Mouse (Mus musculus): Measurements from ENCODE around the gene Prrc2b. TPM values are rescaled to one million over a fixed set of nuclear protein-coding genes. Genes with fewer than 3 reads are reported as not detected.

Prrc2b gene
- total and polyA plus RNA-seq, 2 experiments: 5.5 to 14.7 TPM

- Histone ChIP-seq H3K27ac (replicated peaks; ENCODE audit: insufficient read depth, low read depth, low read length) (no peak overlapping the region), H3K9ac (ENCODE audit: low read depth, low read length) (no peak overlapping the region), H3K79me2 (ENCODE audit: control insufficient read depth, insufficient read depth, low read length) (peaks cover 53% of the 10 kb centered on the region), H3K4me3 (ENCODE audit: insufficient read depth, low read depth, low read length) (no peak overlapping the region), H3K4me1 (ENCODE audit: control insufficient read depth, insufficient read depth, low read length) (no peaks in the 10 kb centered on the region), H3K36me3 (ENCODE audit: control insufficient read depth, insufficient read depth, low read length) (no peaks in the 10 kb centered on the region; the same call in 1 of the 2 replicates), H3K27me3 (ENCODE audit: control insufficient read depth, insufficient read depth, low read length) (no peaks in the 10 kb centered on the region)
- DNase-seq (ENCODE audit: extremely low read depth, low read depth, low spot score): no peak
- 69% methylated on average over 13 of the region's 13 CpGs for WGBS
- no peak for TF ChIP-seq CTCF (IDR thresholded peaks at IDR 0.05; ENCODE audit: low read depth, low read length)
- TF ChIP-seq POLR2A (IDR thresholded peaks at IDR 0.05; ENCODE audit: extremely low read depth, insufficient read depth, low read length): no peak
These were observed 31.9 kb downstream of the Prrc2b start for GRCm38 (mm10) chr2:32182676-32183296.

GRCm38 (mm10) chr2:32187019-32187551 lies 36.2 kb downstream of the Prrc2b start:
- DNase-seq (ENCODE audit: extremely low read depth, low read depth, low spot score): no peak
- Histone ChIP-seq H3K79me2 (ENCODE audit: control insufficient read depth, insufficient read depth, low read length) (peaks cover 20% of the 10 kb centered on the region; the same call in 1 of the 2 replicates), H3K36me3 (ENCODE audit: control insufficient read depth, insufficient read depth, low read length) (no peaks in the 10 kb centered on the region; the same call in 1 of the 2 replicates), H3K27me3 (ENCODE audit: control insufficient read depth, insufficient read depth, low read length) (no peaks in the 10 kb centered on the region), H3K9ac (ENCODE audit: low read depth, low read length) (no peak overlapping the region), H3K27ac (replicated peaks; ENCODE audit: insufficient read depth, low read depth, low read length) (no peak overlapping the region), H3K4me3 (ENCODE audit: insufficient read depth, low read depth, low read length) (no peak overlapping the region), H3K4me1 (ENCODE audit: control insufficient read depth, insufficient read depth, low read length) (no peaks in the 10 kb centered on the region)
- TF ChIP-seq CTCF (IDR thresholded peaks at IDR 0.05; ENCODE audit: low read depth, low read length) (no peak), POLR2A (IDR thresholded peaks at IDR 0.05; ENCODE audit: extremely low read depth, insufficient read depth, low read length) (no peak)
- WGBS: 89% methylated on average over 13 of the region's 13 CpGs

DNA sequence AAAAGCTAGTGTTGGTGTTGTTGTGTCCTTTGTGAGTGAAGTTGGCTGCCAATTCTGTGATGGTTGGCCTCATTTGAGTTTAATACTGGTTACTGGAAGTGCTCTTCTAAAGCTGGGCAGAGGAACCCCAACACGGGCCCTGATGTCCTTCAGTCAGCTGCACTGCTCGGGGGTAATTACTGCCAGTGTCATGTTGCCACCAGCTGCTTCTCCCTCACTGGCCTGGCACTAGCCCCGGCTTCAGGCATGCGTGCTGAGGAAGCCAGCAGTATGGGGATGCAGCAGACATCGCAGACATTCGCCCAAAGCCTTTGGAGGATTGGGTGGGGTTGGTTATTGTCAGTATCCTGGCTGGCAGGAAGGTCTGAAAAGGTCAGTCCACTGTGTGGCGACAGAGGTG lies 36.8 kb downstream of the Prrc2b start:
- no peaks in the 10 kb centered on the region; the same call in 1 of the 2 replicates for H3K36me3 ChIP-seq (ENCODE audit: control insufficient read depth, insufficient read depth, low read length)
- H3K27ac ChIP-seq (replicated peaks; ENCODE audit: insufficient read depth, low read depth, low read length): no peak overlapping the region
- no peaks in the 10 kb centered on the region for H3K4me1 ChIP-seq (ENCODE audit: control insufficient read depth, insufficient read depth, low read length)
- 86% methylated on average over 7 of the region's 7 CpGs for WGBS
- H3K27me3 ChIP-seq (ENCODE audit: control insufficient read depth, insufficient read depth, low read length): no peaks in the 10 kb centered on the region
- H3K9ac ChIP-seq (ENCODE audit: low read depth, low read length): no peak overlapping the region
- H3K4me3 ChIP-seq (ENCODE audit: insufficient read depth, low read depth, low read length): no peak overlapping the region
- no peak for DNase-seq (ENCODE audit: extremely low read depth, low read depth, low spot score)
- TF ChIP-seq POLR2A (IDR thresholded peaks at IDR 0.05; ENCODE audit: extremely low read depth, insufficient read depth, low read length) (no peak), CTCF (IDR thresholded peaks at IDR 0.05; ENCODE audit: low read depth, low read length) (no peak)
- peaks cover 15% of the 10 kb centered on the region; the same call in 1 of the 2 replicates for H3K79me2 ChIP-seq (ENCODE audit: control insufficient read depth, insufficient read depth, low read length)

- 59% methylated on average over 5 of the region's 5 CpGs for WGBS
- no peak overlapping the region for H3K9ac ChIP-seq (ENCODE audit: low read depth, low read length)
These were observed 38.3 kb downstream of the Prrc2b start for GRCm38 (mm10) chr2:32189060-32189681.

GRCm38 (mm10) chr2:32190620-32191019 lies 39.7 kb downstream of the Prrc2b start:
- Histone ChIP-seq H3K4me1 (ENCODE audit: control insufficient read depth, insufficient read depth, low read length) (no peaks in the 10 kb centered on the region), H3K27ac (replicated peaks; ENCODE audit: insufficient read depth, low read depth, low read length) (no peak overlapping the region), H3K79me2 (ENCODE audit: control insufficient read depth, insufficient read depth, low read length) (peaks cover 13% of the 10 kb centered on the region; the same call in 1 of the 2 replicates), H3K36me3 (ENCODE audit: control insufficient read depth, insufficient read depth, low read length) (peaks cover 19% of the 10 kb centered on the region), H3K9ac (ENCODE audit: low read depth, low read length) (no peak overlapping the region), H3K27me3 (ENCODE audit: control insufficient read depth, insufficient read depth, low read length) (no peaks in the 10 kb centered on the region), H3K4me3 (ENCODE audit: insufficient read depth, low read depth, low read length) (no peak overlapping the region)
- TF ChIP-seq CTCF (IDR thresholded peaks at IDR 0.05; ENCODE audit: low read depth, low read length): no peak
- TF ChIP-seq POLR2A (IDR thresholded peaks at IDR 0.05; ENCODE audit: extremely low read depth, insufficient read depth, low read length): no peak
- DNase-seq (ENCODE audit: extremely low read depth, low read depth, low spot score): no peak
- WGBS: 32% methylated on average over 1 of the region's 1 CpGs

More at GRCm38 (mm10) chr2:32189060-32189681, 38.3 kb downstream of the Prrc2b start:
- Histone ChIP-seq H3K36me3 (ENCODE audit: control insufficient read depth, insufficient read depth, low read length) (peaks cover 6% of the 10 kb centered on the region), H3K4me3 (ENCODE audit: insufficient read depth, low read depth, low read length) (no peak overlapping the region), H3K4me1 (ENCODE audit: control insufficient read depth, insufficient read depth, low read length) (no peaks in the 10 kb centered on the region), H3K27me3 (ENCODE audit: control insufficient read depth, insufficient read depth, low read length) (no peaks in the 10 kb centered on the region), H3K79me2 (ENCODE audit: control insufficient read depth, insufficient read depth, low read length) (peaks cover 13% of the 10 kb centered on the region; the same call in 1 of the 2 replicates), H3K27ac (replicated peaks; ENCODE audit: insufficient read depth, low read depth, low read length) (no peak overlapping the region)
- no peak for DNase-seq (ENCODE audit: extremely low read depth, low read depth, low spot score)
- TF ChIP-seq CTCF (IDR thresholded peaks at IDR 0.05; ENCODE audit: low read depth, low read length): no peak
- no peak for TF ChIP-seq POLR2A (IDR thresholded peaks at IDR 0.05; ENCODE audit: extremely low read depth, insufficient read depth, low read length)

Measured in liver, adult 2 months (tissue).